Mouse (Mus musculus): ENCODE measurements around the gene Tmem80.

Gene Tmem80

GRCm38 (mm10) chr7:141326546-141327446, 743 bp upstream of the Tmem80 start:
- DNase-seq: no peak

DNA sequence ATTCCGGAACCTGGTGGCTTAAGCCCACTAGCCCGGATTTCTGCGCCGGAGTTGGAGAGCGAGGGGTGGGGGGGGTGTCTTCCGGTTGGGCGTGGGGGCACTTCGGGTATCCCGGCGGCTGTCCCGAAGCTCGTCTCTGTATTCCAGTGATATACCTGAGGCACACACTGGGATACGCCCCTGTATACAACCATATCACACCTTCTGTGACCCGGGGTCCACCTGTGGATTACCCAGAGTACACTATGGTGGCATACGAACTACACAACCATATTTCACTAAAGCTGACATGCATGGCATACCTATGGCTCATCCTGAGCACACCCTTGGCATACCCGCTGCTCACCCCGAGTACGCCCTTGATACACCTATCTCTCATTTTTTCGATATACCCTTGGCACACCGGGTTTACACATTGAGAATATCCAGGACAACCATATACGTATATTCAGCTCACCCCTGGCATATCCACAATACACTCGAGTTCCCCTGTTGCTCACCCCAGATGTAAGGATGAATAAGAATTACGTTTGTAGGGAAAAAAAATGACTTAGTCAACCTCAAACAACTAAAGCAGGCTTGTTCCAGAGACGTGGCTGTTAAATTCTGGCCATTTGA, 943 bp downstream of the Tmem80 start:
- no peak for DNase-seq

DNA sequence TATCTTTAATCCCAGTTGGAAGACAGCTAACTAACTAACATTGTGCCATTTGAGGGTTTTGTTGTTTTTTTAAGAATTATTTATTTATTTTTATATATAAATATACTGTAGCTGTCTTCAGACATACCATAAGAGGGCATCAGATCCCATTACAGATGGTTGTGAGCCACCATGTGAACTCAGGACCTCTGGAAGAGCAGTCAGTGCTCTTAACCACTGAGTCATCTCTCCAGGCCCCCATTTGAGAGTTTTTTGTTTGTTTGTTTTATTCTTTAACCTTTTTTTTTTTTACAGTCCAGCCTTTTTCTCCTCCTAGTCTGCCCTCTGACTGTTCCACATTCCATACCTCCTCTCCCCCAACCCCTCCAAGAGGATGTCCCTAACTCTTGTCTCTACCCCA, 3.2 kb downstream of the Tmem80 start:
- no peak for DNase-seq

- no peak for DNase-seq
Measured at GRCm38 (mm10) chr7:141331990-141332389, 4.5 kb downstream of the Tmem80 start.

DNA sequence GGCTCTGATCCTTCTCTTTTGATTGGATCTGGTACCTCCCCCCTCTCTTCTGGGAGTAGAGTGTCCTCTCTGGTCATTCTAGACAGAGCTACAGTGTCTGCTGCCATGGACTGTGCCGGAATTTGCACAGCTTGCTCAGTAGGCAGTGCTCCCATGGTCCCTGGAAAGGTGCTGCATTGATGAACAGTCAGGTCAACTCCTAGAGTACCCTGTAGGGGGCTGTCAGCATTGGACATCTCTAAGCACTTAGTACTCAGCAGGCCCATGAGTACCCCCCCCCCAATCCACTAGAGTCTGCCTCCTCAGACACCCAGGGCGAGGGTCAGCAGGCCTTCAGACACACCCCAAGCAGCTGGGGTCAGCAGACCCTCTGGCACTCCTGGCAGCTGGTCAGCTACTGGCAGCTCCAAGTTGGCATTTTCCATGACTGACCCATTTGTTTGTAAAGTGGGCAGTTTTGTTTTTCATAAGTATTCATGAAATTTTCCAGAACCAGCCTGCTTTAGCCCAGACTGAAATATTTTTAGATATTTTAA, 7.6 kb downstream of the Tmem80 start:
- DNase-seq: no peak

DNA sequence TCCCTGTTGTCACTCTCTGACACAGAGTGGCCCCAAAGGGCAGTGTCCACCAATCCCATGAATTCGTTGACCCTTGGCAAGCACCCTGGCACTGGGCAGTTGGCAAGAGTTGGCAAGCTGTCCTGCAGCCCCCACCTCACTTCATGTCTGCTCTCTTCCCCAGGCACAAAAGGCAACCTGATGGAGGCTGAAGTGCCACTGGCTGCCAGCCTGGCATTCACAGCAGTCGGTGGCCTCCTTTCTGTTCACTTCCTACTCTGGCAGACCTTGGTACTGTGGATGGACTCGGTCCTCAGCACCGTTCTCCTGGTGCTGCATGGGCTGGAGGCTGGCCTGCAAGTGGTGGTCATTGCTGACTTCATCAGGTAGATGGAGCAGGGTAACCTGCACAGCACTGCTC, 8.1 kb downstream of the Tmem80 start:
- no peak for DNase-seq

GRCm38 (mm10) chr7:141336296-141336695, 8.8 kb downstream of the Tmem80 start:
- no peak for DNase-seq

DNA sequence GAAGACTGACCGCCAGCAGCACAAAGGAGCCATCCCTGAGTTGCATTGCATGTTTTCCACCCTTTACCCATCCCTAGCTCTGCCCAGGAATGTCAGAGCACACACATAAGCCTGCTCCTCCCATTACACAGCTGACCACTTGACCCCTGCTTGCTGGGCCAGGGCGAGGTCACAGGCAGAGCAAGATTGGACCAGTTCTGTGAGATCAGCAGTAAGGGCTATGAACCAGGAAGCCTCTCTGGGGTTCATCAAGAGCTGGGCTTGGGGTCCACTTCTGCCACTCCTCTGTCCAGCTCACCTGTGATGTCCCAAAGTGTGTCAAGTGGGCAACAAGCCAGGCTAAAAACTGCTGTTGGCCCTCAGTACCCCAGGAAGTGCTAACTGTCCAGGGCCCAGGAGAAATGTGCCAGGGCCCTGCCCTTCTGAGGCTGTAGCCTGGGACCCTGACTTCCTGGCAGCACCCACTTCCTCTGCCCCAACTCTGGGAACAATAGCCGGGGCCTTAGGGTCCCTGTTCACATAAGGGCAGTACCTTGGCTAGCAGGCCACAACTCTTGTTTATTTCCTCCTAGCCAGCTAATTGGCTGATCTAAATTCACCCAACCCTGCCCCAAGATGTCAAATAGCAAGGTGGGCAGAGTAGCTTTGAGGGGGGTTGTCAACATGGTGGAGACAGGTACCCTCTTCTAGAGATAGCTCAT, 10.3 kb downstream of the Tmem80 start:
- DNase-seq: no peak

DNA sequence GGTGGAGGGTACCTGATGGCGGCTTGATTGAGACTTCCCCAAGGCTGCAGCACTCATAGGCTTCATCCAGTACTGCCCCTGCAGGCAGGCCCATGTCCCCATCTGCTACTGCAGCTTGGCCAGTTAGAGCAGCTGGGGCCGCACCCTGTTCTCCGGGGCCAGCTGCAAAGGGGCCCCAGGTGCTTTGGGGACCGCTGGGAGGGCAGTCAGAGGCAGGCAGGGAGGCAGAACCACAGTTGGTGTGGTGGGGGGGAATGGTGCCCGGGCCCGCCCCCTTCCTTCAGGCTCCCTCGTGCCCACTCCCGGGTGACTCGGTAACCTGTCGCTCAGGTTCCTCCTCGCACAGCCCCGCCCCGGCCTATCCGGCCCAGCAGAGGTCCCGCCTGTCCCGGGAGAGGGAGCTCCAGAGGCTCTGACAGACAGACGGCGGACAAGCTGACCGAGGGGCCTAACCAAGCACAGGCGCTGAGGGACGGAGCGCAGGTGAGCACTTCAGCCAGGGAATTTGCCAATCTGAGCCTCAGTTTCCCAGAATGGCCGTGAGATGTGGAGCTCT, 11.1 kb downstream of the Tmem80 start, which contains the start of gene Eps8l2:
TSS of gene Eps8l2 (plus strand) at position 305 of the 556 bp plus-strand sequence.
- no peak for DNase-seq

GRCm38 (mm10) chr7:141339215-141339920, 11.8 kb downstream of the Tmem80 start:
- DNase-seq: no peak

GRCm38 (mm10) chr7:141340023-141340422, 12.5 kb downstream of the Tmem80 start:
- DNase-seq: no peak

DNA sequence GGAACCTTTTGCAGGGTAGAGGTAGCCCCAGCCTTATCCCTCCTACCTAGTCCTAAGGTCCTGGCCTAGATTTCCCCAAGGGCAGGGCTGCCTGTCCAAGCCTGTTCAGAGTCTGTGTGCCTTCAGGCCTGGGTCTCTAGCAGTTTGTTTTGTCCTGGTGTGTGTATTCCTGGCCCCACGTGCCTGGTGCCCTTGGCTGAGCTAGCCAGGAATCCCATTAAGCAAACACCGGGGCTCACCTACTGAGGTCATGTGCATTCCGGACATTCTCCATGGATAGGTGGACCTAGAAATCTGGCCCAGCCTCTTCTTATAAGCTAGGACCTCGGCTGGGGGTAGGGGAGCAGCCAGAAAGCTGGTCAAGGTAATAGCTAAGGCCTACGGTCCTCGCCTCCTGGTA, 12.9 kb downstream of the Tmem80 start:
- no peak for DNase-seq

GRCm38 (mm10) chr7:141341689-141342226, 14.2 kb downstream of the Tmem80 start:
- DNase-seq: no peak

DNA sequence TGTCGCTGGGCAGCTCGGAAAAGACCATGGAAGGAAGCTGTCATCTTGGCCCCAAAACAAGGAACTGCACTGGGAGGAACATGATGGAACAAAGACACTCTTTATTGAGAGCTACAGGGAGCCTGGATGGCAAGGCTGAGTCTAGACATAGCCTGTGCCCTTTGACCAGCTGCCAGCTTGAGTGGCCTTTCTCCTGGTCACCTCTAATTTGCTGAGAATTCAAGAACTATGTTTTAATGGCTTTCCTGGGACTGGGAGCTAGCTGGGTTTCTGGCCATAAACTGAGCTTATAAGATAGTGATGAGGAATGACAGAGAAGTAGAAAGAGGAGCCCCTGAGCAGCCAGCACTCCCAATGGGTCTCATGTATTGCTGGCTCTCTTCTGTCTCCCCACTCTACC, 15.7 kb downstream of the Tmem80 start:
- DNase-seq: no peak

DNA sequence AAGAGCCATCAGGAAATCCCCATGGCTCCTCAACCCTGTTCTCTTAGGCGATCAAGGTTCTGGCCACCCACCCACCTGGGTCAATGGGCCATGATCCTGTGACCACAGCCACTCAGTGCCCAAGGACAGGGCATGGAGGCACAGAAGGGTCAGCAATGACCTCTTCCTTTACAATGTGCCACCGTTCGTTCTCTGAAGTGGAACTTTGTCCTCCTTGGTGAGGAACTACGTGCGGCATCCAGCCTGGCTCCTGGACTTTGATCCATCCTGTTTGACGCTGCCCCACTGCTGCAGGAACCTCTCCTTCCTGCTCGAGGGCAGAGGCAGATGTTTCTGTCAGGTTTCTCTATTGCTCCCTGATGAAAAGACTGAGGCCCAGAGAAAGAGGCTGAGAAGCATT, 16.2 kb downstream of the Tmem80 start:
- no peak for DNase-seq

DNA sequence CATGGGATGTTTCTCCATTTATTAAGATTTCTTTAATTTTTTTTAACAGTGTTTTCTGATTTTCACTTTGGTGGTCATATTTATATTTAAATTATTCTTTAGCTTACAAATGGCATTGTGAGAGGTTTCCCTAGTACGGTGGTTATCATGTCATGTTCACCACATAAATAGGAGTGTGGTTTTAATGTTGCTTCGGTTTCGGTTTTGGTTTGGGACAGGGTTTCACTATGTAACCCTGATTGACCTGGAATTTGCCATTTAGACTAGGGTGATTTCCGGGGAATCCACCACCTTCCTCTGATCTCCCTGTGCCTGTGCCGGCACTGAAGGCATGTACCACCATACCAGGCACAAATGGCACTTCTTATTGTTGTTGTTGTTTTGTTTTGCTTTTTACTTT, 17.2 kb downstream of the Tmem80 start:
- no peak for DNase-seq

GRCm38 (mm10) chr7:141351061-141351460, 23.5 kb downstream of the Tmem80 start:
- DNase-seq: no peak

GRCm38 (mm10) chr7:141355051-141355450, 27.5 kb downstream of the Tmem80 start:
- no peak for DNase-seq

DNA sequence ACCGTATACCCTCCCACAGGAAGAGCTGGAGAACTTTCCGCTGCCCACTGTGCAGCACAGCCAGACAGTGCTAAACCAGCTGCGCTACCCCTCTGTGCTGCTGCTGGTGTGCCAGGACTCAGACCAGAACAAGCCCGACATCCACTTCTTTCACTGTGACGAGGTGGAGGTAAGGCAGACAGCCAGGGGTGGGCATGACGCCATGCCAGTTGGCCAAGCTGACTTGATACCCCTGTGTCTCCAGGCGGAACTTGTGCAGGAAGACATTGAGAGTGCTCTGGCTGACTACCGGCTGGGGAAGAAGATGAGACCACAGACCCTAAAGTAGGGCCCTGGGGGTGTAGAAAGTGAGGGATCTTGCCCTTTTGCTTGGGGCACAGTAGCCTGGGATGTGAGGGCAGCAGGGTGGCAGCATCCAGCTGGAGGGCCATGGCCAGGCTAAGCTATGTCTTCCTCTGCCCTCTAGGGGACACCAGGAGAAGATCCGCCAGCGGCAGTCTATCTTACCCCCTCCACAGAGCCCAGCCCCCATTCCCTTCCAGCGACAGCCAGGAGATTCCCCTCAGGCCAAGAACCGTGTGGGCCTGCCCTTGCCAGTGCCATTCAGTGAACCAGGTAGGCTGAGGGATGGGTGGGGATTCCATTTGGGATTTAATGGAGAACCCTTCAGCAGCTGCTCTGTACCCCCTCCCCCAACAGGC, 28.2 kb downstream of the Tmem80 start:
- no peak for DNase-seq

GRCm38 (mm10) chr7:141356971-141357370, 29.4 kb downstream of the Tmem80 start:
- DNase-seq: no peak

DNA sequence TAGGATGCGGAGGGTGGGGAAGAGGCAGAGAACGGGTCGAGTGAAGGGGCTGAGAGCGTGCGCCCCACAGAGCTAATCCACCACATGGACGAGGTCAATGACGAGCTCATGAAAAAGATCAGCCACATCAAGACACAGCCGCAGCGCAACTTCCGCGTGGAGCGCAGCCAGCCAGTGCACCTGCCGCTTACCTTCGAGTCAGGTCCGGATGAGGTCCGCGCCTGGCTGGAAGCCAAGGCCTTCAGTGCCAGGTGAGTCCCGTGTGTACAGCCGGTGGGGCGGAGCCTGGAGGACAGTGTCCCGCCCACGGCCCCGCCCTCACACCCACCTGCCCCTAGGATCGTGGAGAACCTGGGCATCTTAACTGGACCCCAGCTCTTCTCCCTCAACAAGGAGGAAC, 34.0 kb downstream of the Tmem80 start:
- no peak for DNase-seq
